Mouse (Mus musculus) hindbrain, embryonic 15.5 days (tissue): ENCODE results near the gene Galnt6. TPM values are rescaled to one million over a fixed set of nuclear protein-coding genes. Genes with fewer than 3 reads are reported as not detected.

ENCODE experiments used
- ATAC-seq: fragments of 200-750 bp; cut with Nextera tagmentation; 2 replicates; pipeline ENCODE4 v1.8.0; 2017; ENCODE audit warnings: low read depth, moderate number of reproducible peaks, moderate TSS enrichment; ENCODE audit not compliant: low FRiP score
- H3K27ac ChIP-seq: fragments of 300-500 bp; sonication (generic); replicated peaks from 2 replicates; pipeline ENCODE4 v1.5.1; 2015; ENCODE audit warnings: mild to moderate bottlenecking, inconsistent platforms
- H3K27me3 ChIP-seq: fragments of 300-500 bp; sonication (generic); 2 replicates; pipeline ENCODE4 v1.6.1; 2015; ENCODE audit warnings: control low read depth, inconsistent platforms
- H3K36me3 ChIP-seq: fragments of 300-500 bp; sonication (generic); 2 replicates; pipeline ENCODE4 v1.6.1; 2015; ENCODE audit warnings: control low read depth, inconsistent platforms
- H3K4me1 ChIP-seq: fragments of 300-500 bp; sonication (generic); replicated peaks from 2 replicates; pipeline ENCODE4 v1.6.1; 2015; ENCODE audit warnings: control low read depth, inconsistent platforms
- H3K4me2 ChIP-seq: fragments of 300-500 bp; sonication (generic); 2 replicates; pipeline ENCODE4 v1.6.1; 2015; ENCODE audit warnings: moderate library complexity, mild to moderate bottlenecking, inconsistent platforms
- H3K4me3 ChIP-seq: fragments of 300-500 bp; sonication (generic); 2 replicates; pipeline ENCODE4 v1.5.1; 2015; ENCODE audit warnings: mild to moderate bottlenecking, inconsistent platforms
- H3K9ac ChIP-seq: fragments of 300-500 bp; sonication (generic); 2 replicates; pipeline ENCODE4 v1.6.1; 2015; ENCODE audit warnings: inconsistent platforms
- H3K9me3 ChIP-seq: fragments of 300-500 bp; sonication (generic); 2 replicates; pipeline ENCODE4 v1.6.1; 2016; ENCODE audit warnings: control low read depth, inconsistent platforms
- WGBS: fragments of 180-500 bp; shearing (Covaris S2); methylation state at CpG from one replicate; pipeline ENCODE4 v1.1.7; 2015; 5-methylcytosine and 5-hydroxymethylcytosine counted together
- polyA plus RNA-seq: library from polyadenylated mRNA; unstranded; fragments of >200 nt; fragmentation: Nextera tagmentation; extraction: Ambion mirVana; gene quantifications from 2 replicates; pipeline ENCODE4 v1.2.1, GENCODE M21; 2015

Galnt6 gene
- polyA plus RNA-seq, 1 experiment from 2014 or later: 0.14 TPM

DNA sequence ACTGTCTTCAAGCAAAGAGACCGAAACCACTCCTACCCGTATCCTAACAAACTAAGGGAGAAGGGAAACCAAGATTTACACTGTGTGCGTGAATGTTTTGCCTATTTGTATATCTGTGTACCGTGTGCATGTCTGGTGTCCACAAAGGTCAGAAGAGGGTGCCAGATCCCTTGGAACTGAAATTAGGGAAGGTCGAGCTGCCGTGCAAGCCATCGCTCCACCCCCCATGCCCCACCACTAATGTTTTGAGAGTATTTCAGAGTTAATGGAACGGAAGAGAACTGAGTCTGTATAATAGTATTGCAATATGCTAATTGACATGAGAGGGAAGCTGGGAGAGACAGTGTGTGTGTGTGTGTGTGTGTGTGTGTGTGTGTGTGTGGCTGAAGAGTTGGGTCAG is 51.5 kb downstream of the Galnt6 start:
- 78% methylated on average over 8 of the region's 8 CpGs for WGBS
- H3K27me3 ChIP-seq: no peaks in the 10 kb centered on the region
- no peak overlapping the region for H3K4me2 ChIP-seq
- H3K4me3 ChIP-seq: no peak overlapping the region
- H3K9me3 ChIP-seq: no peaks in the 10 kb centered on the region
- H3K27ac ChIP-seq: no peak overlapping the region
- H3K4me1 ChIP-seq: no peaks in the 10 kb centered on the region
- no peak for ATAC-seq
- no peak overlapping the region for H3K9ac ChIP-seq
- H3K36me3 ChIP-seq: no peaks in the 10 kb centered on the region

DNA sequence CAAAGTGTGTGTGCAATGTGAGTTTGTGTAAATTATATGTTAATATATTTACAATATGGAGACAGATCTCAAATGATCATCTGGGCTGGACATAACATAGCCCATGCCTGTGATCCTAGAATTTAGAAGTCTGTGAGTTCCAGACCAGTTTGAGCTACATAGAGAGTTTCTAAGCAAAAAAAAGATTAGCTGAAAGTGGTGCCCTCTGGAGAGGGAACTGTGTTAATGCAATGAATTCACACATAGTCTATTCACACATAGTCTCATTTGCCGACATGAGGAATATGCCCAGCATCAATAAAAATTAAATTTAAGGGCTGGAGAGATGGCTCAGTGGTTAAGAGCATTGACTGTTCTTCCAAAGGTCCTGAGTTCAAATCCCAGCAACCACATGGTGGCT is 52.7 kb downstream of the Galnt6 start:
- H3K4me2 ChIP-seq: no peak overlapping the region
- H3K27me3 ChIP-seq: no peaks in the 10 kb centered on the region
- no peak overlapping the region for H3K27ac ChIP-seq
- 91% methylated on average over 1 of the region's 1 CpGs for whole genome bisulfite sequencing
- no peak for ATAC-seq
- H3K36me3 ChIP-seq: no peaks in the 10 kb centered on the region
- no peaks in the 10 kb centered on the region for H3K9me3 ChIP-seq
- no peak overlapping the region for H3K9ac ChIP-seq
- H3K4me1 ChIP-seq: no peaks in the 10 kb centered on the region
- H3K4me3 ChIP-seq: no peak overlapping the region

GRCm38 (mm10) chr15:100675486-100675885 is 53.7 kb downstream of the Galnt6 start:
- no peaks in the 10 kb centered on the region for H3K9me3 ChIP-seq
- no peak overlapping the region for H3K4me3 ChIP-seq
- H3K9ac ChIP-seq: no peak overlapping the region
- H3K27ac ChIP-seq: no peak overlapping the region
- ATAC-seq: no peak
- H3K4me2 ChIP-seq: no peak overlapping the region
- H3K4me1 ChIP-seq: no peaks in the 10 kb centered on the region
- WGBS: 63% methylated on average over 3 of the region's 3 CpGs
- H3K27me3 ChIP-seq: no peaks in the 10 kb centered on the region
- no peaks in the 10 kb centered on the region for H3K36me3 ChIP-seq

DNA sequence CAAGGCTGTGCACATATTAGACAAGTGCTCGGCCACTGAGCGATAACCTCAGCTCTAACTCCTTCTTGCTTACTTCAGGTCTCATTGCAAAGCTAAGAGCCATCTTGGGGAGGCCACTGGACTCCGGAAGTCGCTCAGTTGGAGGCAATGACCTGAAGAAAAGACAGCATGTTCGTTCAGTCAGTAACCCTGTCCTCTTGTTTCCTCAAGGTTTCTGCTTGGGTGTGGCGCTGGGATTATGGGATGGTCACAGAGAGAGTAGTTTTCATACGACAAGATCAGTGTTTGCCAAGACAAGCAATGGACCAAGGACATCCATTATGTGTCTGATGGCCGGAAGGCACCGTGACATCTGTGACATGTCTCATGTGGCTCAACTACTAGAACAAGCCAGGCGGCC is 54.6 kb downstream of the Galnt6 start:
- Histone ChIP-seq H3K36me3 (no peaks in the 10 kb centered on the region), H3K9me3 (no peaks in the 10 kb centered on the region), H3K4me2 (no peak overlapping the region), H3K9ac (no peak overlapping the region), H3K27ac (no peak overlapping the region), H3K4me3 (no peak overlapping the region), H3K4me1 (no peaks in the 10 kb centered on the region), H3K27me3 (no peaks in the 10 kb centered on the region)
- no peak for ATAC-seq
- WGBS: 92% methylated on average over 10 of the region's 10 CpGs

GRCm38 (mm10) chr15:100673585-100674391 is 55.4 kb downstream of the Galnt6 start:
- Histone ChIP-seq H3K4me2 (no peak overlapping the region), H3K9me3 (no peaks in the 10 kb centered on the region), H3K4me1 (no peaks in the 10 kb centered on the region), H3K9ac (no peak overlapping the region), H3K27ac (no peak overlapping the region), H3K36me3 (no peaks in the 10 kb centered on the region), H3K4me3 (no peak overlapping the region), H3K27me3 (no peaks in the 10 kb centered on the region)
- ATAC-seq: no peak
- 42% methylated on average over 12 of the region's 12 CpGs for WGBS

GRCm38 (mm10) chr15:100670833-100671232 is 58.3 kb downstream of the Galnt6 start:
- peaks cover 10% of the 10 kb centered on the region for H3K4me1 ChIP-seq
- WGBS: 62% methylated on average over 5 of the region's 5 CpGs
- no peaks in the 10 kb centered on the region for H3K36me3 ChIP-seq
- no peaks in the 10 kb centered on the region for H3K9me3 ChIP-seq
- H3K27ac ChIP-seq: no peak overlapping the region
- H3K4me3 ChIP-seq: no peak overlapping the region
- no peak for ATAC-seq
- no peaks in the 10 kb centered on the region for H3K27me3 ChIP-seq
- H3K9ac ChIP-seq: no peak overlapping the region
- H3K4me2 ChIP-seq: no peak overlapping the region

GRCm38 (mm10) chr15:100670004-100670403 is 59.2 kb downstream of the Galnt6 start:
- ATAC-seq: no peak
- Histone ChIP-seq H3K27me3 (no peaks in the 10 kb centered on the region), H3K9ac (no peak overlapping the region), H3K4me1 (peaks cover 12% of the 10 kb centered on the region), H3K4me2 (no peak overlapping the region), H3K9me3 (no peaks in the 10 kb centered on the region), H3K36me3 (no peaks in the 10 kb centered on the region), H3K27ac (no peak overlapping the region), H3K4me3 (no peak overlapping the region)
- 71% methylated on average over 8 of the region's 8 CpGs for WGBS

- H3K27me3 ChIP-seq: no peaks in the 10 kb centered on the region
- ATAC-seq: no peak
- 94% methylated on average over 20 of the region's 20 CpGs for WGBS
- no peak within 1 kb of the TSS for H3K4me3 ChIP-seq
- H3K9ac ChIP-seq: no peak within 1 kb of the TSS
- H3K9me3 ChIP-seq: no peaks in the 10 kb centered on the region
- no peak within 1 kb of the TSS for H3K27ac ChIP-seq
- H3K36me3 ChIP-seq: no peaks in the 10 kb centered on the region
- peaks cover 12% of the 10 kb centered on the region for H3K4me1 ChIP-seq
- no peak within 1 kb of the TSS for H3K4me2 ChIP-seq
Measured at GRCm38 (mm10) chr15:100669337-100669736, 59.8 kb downstream of the Galnt6 start, which contains the start of gene Bin2. Bin2 (minus strand) TSS chr15:100669553.

GRCm38 (mm10) chr15:100667871-100668545 is 61.2 kb downstream of the Galnt6 start:
- ATAC-seq: no peak
- Histone ChIP-seq H3K36me3 (no peaks in the 10 kb centered on the region), H3K4me2 (no peak overlapping the region), H3K4me1 (peaks cover 12% of the 10 kb centered on the region), H3K27ac (no peak overlapping the region), H3K4me3 (no peak overlapping the region), H3K27me3 (no peaks in the 10 kb centered on the region), H3K9me3 (no peaks in the 10 kb centered on the region), H3K9ac (no peak overlapping the region)
- WGBS: 84% methylated on average over 5 of the region's 5 CpGs

DNA sequence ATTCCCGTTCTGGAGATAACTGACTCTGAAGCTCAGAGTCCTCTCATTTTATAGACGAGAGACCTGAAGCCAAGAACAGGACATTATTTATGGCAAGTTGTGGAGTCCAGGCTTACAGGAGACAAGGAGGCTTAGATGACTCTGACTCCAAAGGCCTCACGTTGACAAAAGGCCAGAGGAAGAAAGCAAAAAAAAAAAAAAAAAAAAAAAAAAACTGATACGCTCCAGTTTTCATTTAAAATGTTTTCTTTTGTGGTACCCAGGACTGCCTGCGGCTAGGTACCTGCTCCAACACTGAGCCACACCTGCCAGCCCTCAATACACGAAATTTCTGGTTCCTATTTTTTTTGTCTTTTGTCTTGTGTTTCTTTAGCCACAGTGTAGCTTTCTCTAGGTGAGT is 61.8 kb downstream of the Galnt6 start:
- peaks cover 12% of the 10 kb centered on the region for H3K4me1 ChIP-seq
- no peak overlapping the region for H3K27ac ChIP-seq
- no peak overlapping the region for H3K4me3 ChIP-seq
- no peaks in the 10 kb centered on the region for H3K27me3 ChIP-seq
- H3K9ac ChIP-seq: no peak overlapping the region
- ATAC-seq: no peak
- no peak overlapping the region for H3K4me2 ChIP-seq
- no peaks in the 10 kb centered on the region for H3K9me3 ChIP-seq
- no peaks in the 10 kb centered on the region for H3K36me3 ChIP-seq
- 68% methylated on average over 6 of the region's 6 CpGs for WGBS

DNA sequence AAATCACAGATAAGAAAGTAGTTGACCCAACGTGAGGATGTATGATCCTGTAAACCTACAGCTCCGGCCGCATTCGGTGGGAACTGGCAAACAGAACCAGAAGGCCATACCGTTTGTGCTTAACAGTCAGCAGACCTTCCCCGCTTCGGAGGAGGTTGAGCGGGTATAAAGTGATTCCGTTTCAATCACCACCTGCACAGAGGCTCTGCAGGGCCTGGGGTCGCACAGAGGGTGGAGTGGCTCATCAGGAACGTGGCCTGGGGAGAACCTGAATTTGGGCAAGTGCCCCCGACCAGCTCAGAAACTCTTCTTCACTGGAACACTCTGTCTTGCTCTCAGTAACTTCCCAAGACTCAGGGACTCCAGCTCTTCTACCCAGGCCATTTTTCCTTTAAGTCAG is 62.3 kb downstream of the Galnt6 start:
- no peak for ATAC-seq
- H3K4me3 ChIP-seq: no peak overlapping the region
- no peak overlapping the region for H3K27ac ChIP-seq
- no peaks in the 10 kb centered on the region for H3K36me3 ChIP-seq
- WGBS: 38% methylated on average over 12 of the region's 12 CpGs
- peaks cover 12% of the 10 kb centered on the region for H3K4me1 ChIP-seq
- no peaks in the 10 kb centered on the region for H3K9me3 ChIP-seq
- H3K4me2 ChIP-seq: no peak overlapping the region
- H3K27me3 ChIP-seq: no peaks in the 10 kb centered on the region
- no peak overlapping the region for H3K9ac ChIP-seq

GRCm38 (mm10) chr15:100666219-100666696 is 62.9 kb downstream of the Galnt6 start:
- Histone ChIP-seq H3K27ac (no peak overlapping the region), H3K9ac (no peak overlapping the region), H3K27me3 (no peaks in the 10 kb centered on the region), H3K9me3 (no peaks in the 10 kb centered on the region), H3K4me3 (no peak overlapping the region), H3K4me1 (peaks cover 12% of the 10 kb centered on the region), H3K4me2 (0 out of 2 replicates have a peak overlapping the region, but pooled peaks have one; percentile 11), H3K36me3 (no peaks in the 10 kb centered on the region)
- ATAC-seq: no peak
- WGBS: 11% methylated on average over 7 of the region's 7 CpGs
